In the genomic region with DNA sequence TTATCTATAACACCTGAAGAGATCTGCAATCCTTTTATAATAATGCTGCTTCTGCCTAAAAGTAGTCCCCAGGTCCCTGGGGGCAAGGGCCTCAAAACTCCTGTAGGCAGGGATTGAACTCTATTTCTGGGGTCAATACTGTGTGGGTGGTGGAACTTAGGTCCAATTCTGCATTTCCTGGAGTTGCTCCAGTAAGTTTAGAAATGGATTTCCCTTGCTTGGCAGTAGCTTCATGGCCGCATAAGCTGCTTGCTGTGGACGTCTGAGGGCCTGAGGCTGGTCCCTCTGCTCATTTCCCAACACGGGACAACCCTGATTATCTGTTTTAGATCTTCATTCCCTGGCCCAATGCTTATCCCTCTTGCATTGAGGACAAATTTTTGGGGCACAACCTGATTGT, we compare ENCODE assay signal across 19 mouse cellular contexts.
"Had no signal": no experiment of that assay in that cellular context is flagged by ENCODE, and none has a peak within 500 bp of the region (broad histone marks: within the 10 kb centered on the region; RNA-seq: fewer than 3 reads in every experiment).

No protein-coding gene starts in this region.

- H3K9me3 ChIP-seq: lung, embryonic 15.5 days; megakaryocyte, embryonic 14.5 days; midbrain, embryonic 15.5 days; neural tube, embryonic 12.5 days had no signal

- H3K4me1 ChIP-seq: megakaryocyte, embryonic 14.5 days had no signal

- H3K4me3 ChIP-seq: lung, embryonic 15.5 days; megakaryocyte, embryonic 14.5 days; midbrain, embryonic 13.5 days; midbrain, embryonic 15.5 days; neural tube, embryonic 12.5 days had no signal

- H3K9ac ChIP-seq: lung, embryonic 15.5 days; midbrain, embryonic 13.5 days; midbrain, embryonic 15.5 days; neural tube, embryonic 12.5 days had no signal

- H3K27ac ChIP-seq: lung, embryonic 15.5 days; macrophage; midbrain, embryonic 13.5 days; midbrain, embryonic 15.5 days; neural tube, embryonic 12.5 days had no signal

- ATAC-seq: lung, postnatal 0 days; midbrain, embryonic 13.5 days; midbrain, embryonic 15.5 days had no signal

- DNase-seq: lung, adult 2 months; lung, postnatal 14 days; lung, postnatal 36 days; retina, postnatal 1 day; right cerebral cortex, adult 18-20 months; right cerebral cortex, postnatal 25 days; right cerebral cortex, postnatal 4 days; spleen, adult 18-20 months; thymus, adult 18-20 months; thymus, postnatal 14 days; thymus, postnatal 36 days had no signal

- H3K4me2 ChIP-seq: lung, embryonic 15.5 days; midbrain, embryonic 11.5 days; midbrain, embryonic 13.5 days; midbrain, embryonic 15.5 days; neural tube, embryonic 12.5 days had no signal

- H3K27me3 ChIP-seq: lung, embryonic 15.5 days; megakaryocyte, embryonic 14.5 days; midbrain, embryonic 13.5 days; midbrain, embryonic 15.5 days; neural tube, embryonic 12.5 days had no signal

- H3K36me3 ChIP-seq: lung, embryonic 15.5 days; midbrain, embryonic 13.5 days; midbrain, embryonic 15.5 days; neural tube, embryonic 12.5 days had no signal
